Mouse (Mus musculus) embryo, embryonic 11 days (tissue): ENCODE data around the gene Themis.

ENCODE experiments used
- DNase-seq: peaks from one replicate; pipeline ENCODE4 v3.0.0-alpha.2; 2015

Themis gene

GRCm38 (mm10) chr10:28811928-28812570 lies 143.9 kb downstream of the Themis start:
- DNase-seq = no peak

DNA sequence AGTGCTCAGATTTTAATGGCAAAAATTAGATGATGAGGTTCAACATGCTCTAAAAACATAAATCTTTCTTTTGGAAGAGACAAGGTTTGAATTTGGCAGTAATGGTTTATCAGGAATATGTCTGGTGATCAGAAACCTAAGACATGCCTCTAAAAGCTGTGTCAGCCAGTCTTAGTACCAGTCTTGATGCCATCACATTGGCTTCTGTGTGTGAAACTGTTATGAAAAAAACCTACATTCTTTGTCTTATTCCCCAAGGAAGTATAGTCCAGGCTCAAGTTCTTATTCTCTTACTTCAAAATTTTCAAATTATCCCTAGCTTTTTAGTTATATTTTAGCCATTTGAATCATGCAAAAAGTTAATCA lies 144.4 kb downstream of the Themis start:
- DNase-seq = no peak

GRCm38 (mm10) chr10:28816160-28816559 lies 148.0 kb downstream of the Themis start:
- no peak for DNase-seq

DNA sequence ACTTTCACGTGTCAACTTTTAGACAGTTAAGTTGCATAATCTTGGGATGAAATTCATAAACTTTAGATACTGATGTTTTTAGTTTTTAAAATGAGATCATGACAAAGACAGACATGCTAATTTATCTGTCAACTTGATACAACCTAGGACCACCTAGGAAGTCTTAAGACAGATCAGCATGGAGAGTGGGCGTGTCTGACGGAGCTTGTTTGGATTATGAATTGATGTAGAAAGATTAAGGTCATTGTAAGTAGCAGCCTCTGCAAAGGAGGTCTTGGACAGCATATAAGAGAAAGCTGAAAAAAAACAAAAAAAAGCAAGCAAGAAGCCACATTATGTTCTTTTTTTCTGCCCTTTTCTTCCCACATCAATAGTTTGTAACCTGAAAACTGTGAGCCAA lies 154.2 kb downstream of the Themis start:
- DNase-seq = no peak

DNA sequence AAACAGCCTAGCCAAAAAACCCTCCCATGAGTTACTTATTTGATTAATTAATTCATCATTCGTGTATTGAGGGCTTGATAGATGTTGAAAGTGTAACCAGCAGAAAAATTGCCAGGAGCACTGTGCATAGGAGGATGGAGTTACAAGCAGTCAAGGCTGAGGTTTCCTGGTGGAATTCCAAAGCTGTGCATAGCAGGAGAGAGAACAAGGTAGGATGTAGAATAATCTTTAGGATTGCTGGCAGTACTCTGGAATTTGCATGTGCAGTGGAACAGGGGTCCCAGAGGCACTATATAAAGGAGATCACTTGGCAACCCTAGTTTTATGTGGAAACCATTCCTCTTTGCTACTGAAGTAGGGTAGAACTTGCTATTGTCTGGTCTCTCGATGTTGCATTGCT lies 174.4 kb downstream of the Themis start:
- DNase-seq = no peak

DNA sequence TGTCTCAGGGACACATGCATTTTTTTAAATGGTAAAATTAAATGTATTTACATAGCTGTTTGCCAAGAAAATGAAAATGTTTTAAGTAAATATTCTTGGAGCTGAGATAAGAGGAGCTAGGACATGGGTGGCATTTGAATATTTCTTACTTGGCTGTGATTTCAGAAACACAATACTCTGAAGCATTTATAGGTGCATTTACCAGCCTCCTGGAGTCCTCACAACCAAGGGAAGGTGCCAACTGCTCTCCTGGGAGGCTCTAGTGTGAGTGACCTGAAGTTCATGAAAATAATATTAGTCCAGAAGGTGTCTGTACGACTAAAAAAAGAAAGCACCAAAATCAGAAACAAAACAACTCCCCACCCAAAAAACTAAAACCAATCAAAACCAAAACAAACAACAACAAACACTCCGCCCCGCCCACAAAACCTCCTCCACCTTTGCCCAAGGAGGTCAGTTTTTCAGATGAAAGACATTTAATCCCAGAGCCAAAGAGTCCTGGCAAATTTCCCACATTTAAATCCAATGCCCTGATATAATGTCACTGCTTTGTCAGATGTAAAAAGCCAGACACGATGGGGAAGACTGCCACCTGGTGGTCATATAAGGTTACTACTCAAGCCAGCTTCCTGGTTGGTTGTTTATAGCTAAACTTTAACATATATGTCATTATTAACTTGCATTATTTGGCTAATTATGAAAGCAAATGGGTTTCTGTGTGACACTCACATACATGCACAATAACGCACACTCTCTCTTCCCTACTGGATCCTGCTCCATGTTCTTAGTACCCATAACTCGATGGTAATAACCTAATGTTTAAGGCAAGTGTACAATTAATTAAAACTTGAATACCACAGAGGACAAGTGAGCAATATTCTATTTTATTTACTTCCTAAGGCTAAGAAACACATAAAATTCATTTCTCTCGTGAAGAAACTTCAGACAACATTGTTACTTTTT lies 175.9 kb downstream of the Themis start:
- peak; percentile 66 for DNase-seq

DNA sequence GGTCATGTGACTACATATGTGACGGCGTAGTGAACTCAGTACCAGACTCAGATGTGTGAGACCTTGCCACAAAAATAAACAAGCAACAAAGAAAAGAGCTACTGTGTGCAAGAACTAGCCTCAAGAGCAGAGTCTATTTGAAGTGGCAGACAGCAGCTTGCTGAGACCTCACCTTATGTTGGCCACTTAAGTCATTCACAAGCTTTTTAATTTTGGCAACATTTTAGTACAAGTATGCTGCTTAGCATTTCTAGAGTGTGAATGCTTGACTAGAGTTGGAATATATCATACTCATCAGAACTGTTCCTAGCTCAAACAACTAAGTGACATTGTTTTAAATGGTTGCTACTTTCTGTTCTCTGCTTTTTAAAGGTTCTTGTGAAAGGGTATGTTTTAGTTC lies 188.0 kb downstream of the Themis start:
- DNase-seq = no peak

- DNase-seq = no peak
Measured at GRCm38 (mm10) chr10:28870580-28871354, 202.6 kb downstream of the Themis start.

DNA sequence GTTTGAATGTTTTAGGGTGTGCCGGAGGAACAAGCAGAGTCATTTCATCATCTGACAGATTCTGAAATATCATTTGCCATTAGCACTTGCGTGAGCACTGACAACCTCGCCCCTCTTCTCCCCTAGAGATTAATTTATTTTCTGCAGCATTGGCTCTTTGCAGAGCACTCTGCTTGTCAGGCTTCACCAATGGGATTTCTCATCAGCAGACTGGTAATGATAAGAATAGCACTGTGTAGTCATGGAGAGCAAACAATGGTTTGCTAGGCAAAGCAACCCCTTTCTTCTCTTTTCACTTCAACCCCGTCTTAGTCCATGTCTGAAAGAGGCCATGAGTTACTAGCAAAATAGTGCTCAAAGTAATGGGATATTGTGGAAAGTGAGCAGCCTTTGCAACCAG lies 206.4 kb downstream of the Themis start:
- no peak for DNase-seq

GRCm38 (mm10) chr10:28887643-28888042 lies 219.5 kb downstream of the Themis start:
- no peak for DNase-seq

DNA sequence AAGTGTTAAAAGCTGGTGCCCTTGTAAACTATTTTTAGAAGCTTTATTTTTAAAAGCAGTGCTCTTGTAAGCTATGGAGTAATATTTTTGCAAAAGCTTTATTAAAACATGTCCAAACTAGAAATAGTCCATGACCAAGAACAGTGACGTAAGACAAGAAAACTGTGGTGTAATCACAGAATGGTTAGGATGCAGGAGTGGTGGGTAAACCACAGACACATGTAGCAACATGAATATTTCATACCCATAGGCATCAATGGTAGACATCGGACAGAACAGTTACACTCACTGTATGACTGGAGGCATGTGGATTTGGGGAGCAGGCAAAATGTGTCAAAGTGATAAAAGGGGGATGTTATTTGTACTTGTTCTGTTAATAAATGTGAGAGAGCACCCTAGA lies 222.7 kb downstream of the Themis start:
- DNase-seq = no peak

DNA sequence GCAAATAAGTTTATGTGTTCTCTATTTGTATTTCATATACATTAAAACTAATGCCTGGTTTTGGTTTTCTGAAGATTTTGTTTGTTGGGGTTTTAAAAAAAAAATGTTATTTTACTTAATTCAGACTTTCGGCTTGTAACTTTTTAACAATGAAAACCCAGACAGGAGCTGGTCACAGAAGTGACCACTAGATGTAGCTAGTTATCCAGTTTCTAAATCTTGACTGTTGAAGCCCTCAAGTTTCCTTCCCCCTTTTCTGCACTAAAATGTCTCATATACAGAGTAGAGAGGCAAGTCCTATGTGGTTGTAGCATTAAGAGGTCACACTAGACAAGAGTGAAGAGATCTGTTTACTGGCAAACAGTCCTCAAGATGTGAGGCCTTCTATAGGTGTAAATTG lies 230.2 kb downstream of the Themis start:
- peak; percentile 38 for DNase-seq
